Mouse (Mus musculus) midbrain, postnatal 0 days (tissue): ENCODE measurements around the gene Sh3pxd2a. TPM values are rescaled to one million over a fixed set of nuclear protein-coding genes. Genes with fewer than 3 reads are reported as not detected.

Experiments used
- ATAC-seq: fragments of 200-750 bp; cut with Nextera tagmentation; 2 replicates; pipeline ENCODE4 v1.8.0; 2017; ENCODE audit warnings: moderate number of reproducible peaks, mild to moderate bottlenecking, moderate TSS enrichment, moderate library complexity; ENCODE audit not compliant: low FRiP score
- DNase-seq: peaks from one replicate; pipeline ENCODE4 v3.0.0-alpha.2; 2015; ENCODE audit warnings: low spot score
- H3K27ac ChIP-seq: fragments of 300-500 bp; sonication (generic); 2 replicates; pipeline ENCODE4 v1.5.1; 2014; ENCODE audit warnings: low read depth, mild to moderate bottlenecking, low read length, mixed read lengths
- H3K27me3 ChIP-seq: fragments of 300-500 bp; sonication (generic); 2 replicates; pipeline ENCODE4 v1.6.1; 2014; ENCODE audit warnings: low read length, control low read depth, mixed read lengths; ENCODE audit not compliant: insufficient read depth
- H3K36me3 ChIP-seq: fragments of 300-500 bp; sonication (generic); 2 replicates; pipeline ENCODE4 v1.6.1; 2014; ENCODE audit warnings: low read length, control low read depth, mixed read lengths; ENCODE audit not compliant: insufficient read depth
- H3K4me1 ChIP-seq: fragments of 300-500 bp; sonication (generic); 2 replicates; pipeline ENCODE4 v1.6.1; 2014; ENCODE audit warnings: mild to moderate bottlenecking, control low read depth, antibody characterized with exemption, low read length, mixed read lengths; ENCODE audit not compliant: insufficient read depth
- H3K4me2 ChIP-seq: fragments of 300-500 bp; sonication (generic); 2 replicates; pipeline ENCODE4 v1.6.1; 2014; ENCODE audit warnings: low read depth, mild to moderate bottlenecking, low read length, mixed read lengths; ENCODE audit not compliant: poor library complexity, severe bottlenecking
- H3K4me3 ChIP-seq: fragments of 300-500 bp; sonication (generic); 2 replicates; pipeline ENCODE4 v1.5.1; 2014; ENCODE audit warnings: low read depth, mild to moderate bottlenecking, low read length, moderate library complexity
- H3K9ac ChIP-seq: fragments of 300-500 bp; sonication (generic); replicated peaks from 2 replicates; pipeline ENCODE4 v1.6.1; 2014; ENCODE audit warnings: mild to moderate bottlenecking, low read length, moderate library complexity, mixed read lengths; ENCODE audit not compliant: poor library complexity, severe bottlenecking
- H3K9me3 ChIP-seq: fragments of 300-500 bp; sonication (generic); 2 replicates; pipeline ENCODE4 v1.6.1; 2016; ENCODE audit warnings: low read length, control low read depth
- CTCF ChIP-seq: IDR thresholded peaks from 2 replicates; pipeline ENCODE4 v1.5.1; 2016; ENCODE audit warnings: antibody characterized with exemption, mild to moderate bottlenecking
- WGBS: fragments of 180-500 bp; shearing (Covaris S2); extraction: QIAGEN DNeasy Blood & Tissue Kit; methylation state at CpG from one replicate; pipeline ENCODE4 v1.1.7; 2014; 5-methylcytosine and 5-hydroxymethylcytosine counted together
- polyA plus RNA-seq: library from polyadenylated mRNA; unstranded; fragments of >200 nt; fragmentation: Nextera tagmentation; extraction: Ambion mirVana; gene quantifications from 2 replicates; pipeline ENCODE4 v1.2.1, GENCODE M21; 2015
- total RNA-seq: library from RNA; depleted of rRNA; stranded (reverse); fragments of >200 nt; gene quantifications from 2 replicates; pipeline ENCODE4 v1.2.3, GENCODE M21; 2014

The Sh3pxd2a gene
- total and polyA plus RNA-seq, 2 experiments from 2014 or later: 1.5 to 21.0 TPM

GRCm38 (mm10) chr19:47279372-47279771 lies 184.8 kb downstream of the Sh3pxd2a start:
- DNase-seq (no peak), ATAC-seq (no peak)
- WGBS: 78% methylated on average over 4 of the region's 4 CpGs
- Histone ChIP-seq H3K4me2 (no peak overlapping the region), H3K27ac (no peak overlapping the region), H3K36me3 (0 out of 2 replicates have a peak, but pooled peaks cover 2% of the 10 kb centered on the region), H3K4me3 (no peak overlapping the region), H3K9ac (no peak overlapping the region), H3K4me1 (no peaks in the 10 kb centered on the region), H3K9me3 (no peaks in the 10 kb centered on the region), H3K27me3 (no peaks in the 10 kb centered on the region)
- TF ChIP-seq CTCF: no peak

- no peak for TF ChIP-seq CTCF
- H3K27me3 ChIP-seq: no peaks in the 10 kb centered on the region
- H3K36me3 ChIP-seq: peaks cover 8% of the 10 kb centered on the region
- no peak overlapping the region for H3K4me2 ChIP-seq
- H3K4me1 ChIP-seq: no peaks in the 10 kb centered on the region
- no peak overlapping the region for H3K27ac ChIP-seq
- no peaks in the 10 kb centered on the region for H3K9me3 ChIP-seq
- H3K9ac ChIP-seq: no peak overlapping the region
- H3K4me3 ChIP-seq: no peak overlapping the region
- WGBS: 86% methylated on average over 6 of the region's 6 CpGs
- no peak for DNase-seq
- ATAC-seq: no peak
Observed at GRCm38 (mm10) chr19:47276730-47277129, 187.5 kb downstream of the Sh3pxd2a start.

GRCm38 (mm10) chr19:47270520-47270919 lies 193.7 kb downstream of the Sh3pxd2a start:
- Histone ChIP-seq H3K36me3 (peaks cover 21% of the 10 kb centered on the region), H3K4me2 (no peak overlapping the region), H3K27ac (no peak overlapping the region), H3K9ac (no peak overlapping the region), H3K4me1 (no peaks in the 10 kb centered on the region), H3K9me3 (no peaks in the 10 kb centered on the region), H3K27me3 (no peaks in the 10 kb centered on the region), H3K4me3 (no peak overlapping the region)
- DNase-seq (no peak), ATAC-seq (no peak)
- TF ChIP-seq CTCF: no peak
- 83% methylated on average over 9 of the region's 9 CpGs for WGBS

- no peaks in the 10 kb centered on the region for H3K27me3 ChIP-seq
- H3K9me3 ChIP-seq: no peaks in the 10 kb centered on the region
- peaks cover 21% of the 10 kb centered on the region for H3K36me3 ChIP-seq
- TF ChIP-seq CTCF: peak; percentile 56
- no peak overlapping the region for H3K4me2 ChIP-seq
- ATAC-seq (no peak), DNase-seq (no peak)
- H3K27ac ChIP-seq: no peak overlapping the region
- no peak overlapping the region for H3K9ac ChIP-seq
- no peaks in the 10 kb centered on the region for H3K4me1 ChIP-seq
- 51% methylated on average over 8 of the region's 8 CpGs for WGBS
- H3K4me3 ChIP-seq: no peak overlapping the region
Observed at GRCm38 (mm10) chr19:47269729-47270128, 194.5 kb downstream of the Sh3pxd2a start.

GRCm38 (mm10) chr19:47267066-47267465 lies 197.1 kb downstream of the Sh3pxd2a start:
- no peaks in the 10 kb centered on the region for H3K9me3 ChIP-seq
- TF ChIP-seq CTCF: no peak
- 90% methylated on average over 21 of the region's 21 CpGs for WGBS

GRCm38 (mm10) chr19:47266070-47266801 lies 198.0 kb downstream of the Sh3pxd2a start:
- Histone ChIP-seq H3K9me3 (no peaks in the 10 kb centered on the region), H3K36me3 (peaks cover 15% of the 10 kb centered on the region), H3K4me2 (no peak overlapping the region), H3K9ac (no peak overlapping the region), H3K27me3 (no peaks in the 10 kb centered on the region), H3K4me3 (no peak overlapping the region), H3K4me1 (no peaks in the 10 kb centered on the region), H3K27ac (no peak overlapping the region)
- WGBS: 90% methylated on average over 18 of the region's 18 CpGs
- ATAC-seq: no peak
- no peak for TF ChIP-seq CTCF
- no peak for DNase-seq

More at GRCm38 (mm10) chr19:47267066-47267465, 197.1 kb downstream of the Sh3pxd2a start:
- H3K27me3 ChIP-seq: no peaks in the 10 kb centered on the region
- H3K27ac ChIP-seq: no peak overlapping the region
- DNase-seq (no peak), ATAC-seq (no peak)
- no peak overlapping the region for H3K4me3 ChIP-seq
- no peak overlapping the region for H3K9ac ChIP-seq
- peaks cover 15% of the 10 kb centered on the region for H3K36me3 ChIP-seq
- no peak overlapping the region for H3K4me2 ChIP-seq
- H3K4me1 ChIP-seq: no peaks in the 10 kb centered on the region
